Mouse (Mus musculus): ENCODE measurements around the gene Tepsin.

DNA sequence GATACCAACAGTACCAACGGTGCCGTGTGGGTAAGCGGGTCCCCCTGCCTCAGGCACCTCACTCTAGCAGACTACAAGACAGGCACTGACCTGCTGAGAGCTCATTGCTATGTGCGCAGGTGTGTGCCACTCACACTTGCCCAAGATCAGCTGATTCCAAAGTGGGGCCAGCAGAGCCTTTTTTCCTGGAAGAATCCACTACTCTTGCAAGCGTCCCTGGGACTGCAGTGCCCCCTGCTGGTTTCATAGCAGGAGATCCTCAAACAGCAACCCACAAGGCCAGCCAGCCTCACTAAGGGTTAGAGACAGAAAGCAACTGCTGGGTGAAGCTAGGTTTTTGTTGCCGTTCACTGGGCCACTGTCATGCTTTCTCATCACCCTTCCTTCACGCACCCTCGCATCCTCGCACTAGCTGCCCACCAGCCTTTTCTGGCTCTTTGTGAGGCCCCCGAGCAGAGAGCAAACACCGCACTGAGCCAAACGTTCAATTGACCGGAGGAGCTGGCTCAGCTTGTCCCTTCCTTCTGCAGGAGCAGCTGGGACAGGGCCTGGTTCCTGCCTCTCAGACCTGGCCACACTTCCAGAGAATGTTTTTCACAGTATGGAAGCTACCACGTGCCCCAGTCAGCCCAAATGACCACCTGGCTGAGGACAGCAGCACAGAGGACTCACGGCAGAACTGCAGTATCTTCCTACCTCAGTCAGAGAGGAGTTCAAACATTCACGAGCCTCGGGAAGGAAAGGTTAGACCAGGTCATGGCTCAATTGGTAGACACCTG lies 22.3 kb upstream of the Tepsin start:
- TF ChIP-seq POLR2A (IDR thresholded peaks at IDR 0.05; ENCODE audit: borderline replicate concordance, low read depth, low read length): no peak
- peak; percentile 30; the same call in 1 of the 2 replicates for TF ChIP-seq CTCF (IDR thresholded peaks at IDR 0.05; ENCODE audit: low read depth, low read length)

Measured in bone marrow macrophage, adult 2 months (primary cell).